Comparison of ENCODE assay signal across 8 mouse cellular contexts in the genomic region with DNA sequence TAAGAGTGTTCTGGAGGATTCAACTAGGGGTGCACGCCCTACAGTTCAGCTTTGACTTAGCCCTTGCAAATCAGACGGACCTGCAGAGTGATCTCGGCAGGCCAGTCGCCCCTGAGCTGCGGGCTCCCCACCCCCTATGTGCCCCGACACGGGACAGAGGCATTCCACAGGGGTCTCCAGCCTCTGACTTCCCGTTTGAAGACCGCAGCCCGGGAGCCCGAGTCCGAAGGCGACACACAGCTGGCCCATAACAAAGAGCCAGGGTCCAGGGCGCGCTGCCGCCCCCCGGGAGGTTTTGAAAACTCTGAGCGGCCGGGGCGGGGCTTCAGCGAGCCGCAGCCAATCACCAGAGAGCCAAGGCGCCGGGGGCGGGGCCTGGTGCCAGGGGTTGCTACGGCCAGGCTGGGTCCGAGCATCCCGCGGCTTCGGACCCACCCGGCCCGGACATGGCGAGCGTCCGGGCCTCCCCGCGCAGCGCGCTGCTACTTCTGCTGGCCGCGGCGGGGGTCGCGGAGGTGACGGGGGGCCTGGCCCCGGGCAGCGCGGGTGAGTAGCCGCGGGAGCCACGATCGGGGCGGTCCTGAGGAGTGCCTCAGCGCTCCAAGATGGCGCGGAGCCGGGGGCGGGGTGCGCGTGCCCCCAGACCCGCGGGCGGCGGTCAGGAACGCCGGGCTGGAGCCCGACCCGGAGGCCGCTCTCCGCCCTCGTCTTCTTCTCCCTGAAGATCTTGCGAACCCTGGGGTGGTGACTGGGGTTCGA. TPM values are rescaled to one million over a fixed set of nuclear protein-coding genes. Genes with fewer than 3 reads are reported as not detected.
DNase-seq lines count a peak whose midpoint lies in the region; ATAC-seq and TF ChIP-seq lines count a peak whose summit lies in the region.

A gene (plus strand): TSS at position 371 of the 759 bp plus-strand sequence.

- no peak for TF ChIP-seq POLR2A in bone marrow, adult 2 months (IDR thresholded peaks at IDR 0.05; ENCODE audit: borderline replicate concordance, control insufficient read depth, low read depth, low read length)

- H3K4me2 ChIP-seq in embryonic facial prominence, embryonic 15.5 days (replicated peaks) = peak within 1 kb of the TSS; percentile 89
- H3K4me2 ChIP-seq in limb, embryonic 15.5 days = peak within 1 kb of the TSS; percentile 83
- H3K4me2 ChIP-seq in midbrain, postnatal 0 days (ENCODE audit: low read depth, low read length, poor library complexity, severe bottlenecking) = peak within 1 kb of the TSS; percentile 88

- peak within 1 kb of the TSS; percentile 62 for H3K9ac ChIP-seq in embryonic facial prominence, embryonic 15.5 days
- H3K9ac ChIP-seq in limb, embryonic 15.5 days = peak within 1 kb of the TSS; percentile 67
- H3K9ac ChIP-seq in midbrain, postnatal 0 days (replicated peaks; ENCODE audit: low read length, poor library complexity, severe bottlenecking) = peak within 1 kb of the TSS; percentile 64

- no peak within 1 kb of the TSS for H3K27ac ChIP-seq in bone marrow, adult 2 months (ENCODE audit: control insufficient read depth, insufficient read depth, low read depth, low read length, poor library complexity)
- H3K27ac ChIP-seq in embryonic facial prominence, embryonic 15.5 days (replicated peaks) = 0 out of 2 replicates have a peak within 1 kb of the TSS, but pooled peaks have one; percentile 30
- peak within 1 kb of the TSS; percentile 69 for H3K27ac ChIP-seq in limb, embryonic 15.5 days
- H3K27ac ChIP-seq in midbrain, postnatal 0 days (ENCODE audit: low read depth, low read length) = peak within 1 kb of the TSS; percentile 14; the same call in 1 of the 2 replicates

- H3K4me3 ChIP-seq in bone marrow, adult 2 months (replicated peaks; ENCODE audit: control insufficient read depth, low read depth, low read length) = peak within 1 kb of the TSS; percentile 44
- peak within 1 kb of the TSS; percentile 94 for H3K4me3 ChIP-seq in embryonic facial prominence, embryonic 15.5 days (replicated peaks)
- peak within 1 kb of the TSS; percentile 93 for H3K4me3 ChIP-seq in limb, embryonic 15.5 days
- H3K4me3 ChIP-seq in midbrain, postnatal 0 days (ENCODE audit: low read depth, low read length) = peak within 1 kb of the TSS; percentile 94

- ATAC-seq in embryonic facial prominence, embryonic 15.5 days (ENCODE audit: insufficient number of reproducible peaks, low FRiP score, low TSS enrichment, low read depth) = peak; percentile 93
- peak; percentile 89 for ATAC-seq in limb, embryonic 15.5 days (ENCODE audit: insufficient number of reproducible peaks, low FRiP score, low TSS enrichment, low read depth)
- peak; percentile 94 for ATAC-seq in midbrain, postnatal 0 days (ENCODE audit: low FRiP score)

- no peaks in the 10 kb centered on the region for H3K4me1 ChIP-seq in bone marrow, adult 2 months (ENCODE audit: control insufficient read depth, insufficient read depth, low read length)
- peaks cover 15% of the 10 kb centered on the region for H3K4me1 ChIP-seq in embryonic facial prominence, embryonic 15.5 days
- H3K4me1 ChIP-seq in limb, embryonic 15.5 days = peaks cover 19% of the 10 kb centered on the region
- H3K4me1 ChIP-seq in midbrain, postnatal 0 days (ENCODE audit: insufficient read depth, low read length) = 0 out of 2 replicates have a peak, but pooled peaks cover 6% of the 10 kb centered on the region

- peak; percentile 88 for DNase-seq in A20 (ENCODE audit: low read depth, low spot score)
- peak; percentile 84 to 87 for DNase-seq in heart, adult 9 months (ENCODE audit: low spot score in 2 of 2)
- peak; percentile 75 for DNase-seq in kidney, adult 9 months
- DNase-seq in midbrain, postnatal 0 days (ENCODE audit: low spot score) = peak; percentile 89
- DNase-seq in spleen, postnatal 36 days (ENCODE audit: low spot score in 2 of 2) = peak; percentile 49 to 52

- no peaks in the 10 kb centered on the region for H3K36me3 ChIP-seq in embryonic facial prominence, embryonic 15.5 days
- no peaks in the 10 kb centered on the region for H3K36me3 ChIP-seq in limb, embryonic 15.5 days
- no peaks in the 10 kb centered on the region for H3K36me3 ChIP-seq in midbrain, postnatal 0 days (ENCODE audit: insufficient read depth, low read length)

- H3K9me3 ChIP-seq in embryonic facial prominence, embryonic 15.5 days (replicated peaks) = no peaks in the 10 kb centered on the region
- no peaks in the 10 kb centered on the region for H3K9me3 ChIP-seq in limb, embryonic 15.5 days
- H3K9me3 ChIP-seq in midbrain, postnatal 0 days (ENCODE audit: low read length) = no peaks in the 10 kb centered on the region

- 1% methylated on average over 69 of the region's 73 CpGs for WGBS in bone marrow, adult 2 months
- under 1% methylated on average over 73 of the region's 73 CpGs for WGBS in embryonic facial prominence, embryonic 15.5 days
- under 1% methylated on average over 73 of the region's 73 CpGs for WGBS in limb, embryonic 15.5 days
- 3% methylated on average over 47 of the region's 73 CpGs for WGBS in midbrain, postnatal 0 days

- TF ChIP-seq CTCF in bone marrow, adult 2 months (IDR thresholded peaks at IDR 0.05; ENCODE audit: control insufficient read depth, insufficient read depth, low read length) = no peak
- TF ChIP-seq CTCF in midbrain, postnatal 0 days (IDR thresholded peaks at IDR 0.05) = no peak

- no peaks in the 10 kb centered on the region for H3K27me3 ChIP-seq in embryonic facial prominence, embryonic 15.5 days
- H3K27me3 ChIP-seq in limb, embryonic 15.5 days = no peaks in the 10 kb centered on the region
- H3K27me3 ChIP-seq in midbrain, postnatal 0 days (ENCODE audit: insufficient read depth, low read length) = no peaks in the 10 kb centered on the region

RNA-seq across cellular contexts. Expression of the gene that starts here (rescaled TPM):
- polyA plus RNA-seq in bone marrow, adult 2 months (2011; ENCODE audit: insufficient read depth, insufficient read length, low replicate concordance, missing spikeins) = 1.1 and 2.9 TPM in 2 replicates
- polyA plus RNA-seq in embryonic facial prominence, embryonic 15.5 days (2015; fragmentation: Nextera tagmentation; extraction: Ambion mirVana) = 33.3 and 33.7 TPM in 2 replicates
- 34.6 and 37.9 TPM in 2 replicates for polyA plus RNA-seq in limb, embryonic 15.5 days (2015; fragmentation: Nextera tagmentation; extraction: Ambion mirVana)
- 6.0 and 7.0 TPM in 2 replicates for total RNA-seq in midbrain, postnatal 0 days (2014; rRNA removed)
- 3.8 and 3.9 TPM in 2 replicates for polyA plus RNA-seq in midbrain, postnatal 0 days (2015; fragmentation: Nextera tagmentation; extraction: Ambion mirVana)

Comparison
In these comparisons a context has a peak if more than half of its experiments do, and no peak if none do; other contexts are left out.
1. H3K4me3 ChIP-seq: peak in every context shown above with its lines; median percentile 94 in embryonic facial prominence, embryonic 15.5 days; 94 in midbrain, postnatal 0 days; 93 in limb, embryonic 15.5 days; 44 in bone marrow, adult 2 months.